Mouse (Mus musculus) testis, adult 2 months (tissue): Measurements from ENCODE around the gene Glra3. TPM values are rescaled to one million over a fixed set of nuclear protein-coding genes. Genes with fewer than 3 reads are reported as not detected.

Experiments
- H3K27ac ChIP-seq: fragments of 200-500 bp; 2 replicates; pipeline ENCODE4 v1.5.1; 2012; ENCODE audit warnings: low read depth, low read length; ENCODE audit not compliant: control insufficient read depth, insufficient read depth
- H3K27me3 ChIP-seq: fragments of 200-500 bp; 2 replicates; pipeline ENCODE4 v1.6.1; 2012; ENCODE audit warnings: mild to moderate bottlenecking, low read length, moderate library complexity; ENCODE audit not compliant: control insufficient read depth, insufficient read depth
- H3K36me3 ChIP-seq: fragments of 200-500 bp; 2 replicates; pipeline ENCODE4 v1.6.1; 2012; ENCODE audit warnings: mild to moderate bottlenecking, low read length; ENCODE audit not compliant: control insufficient read depth, insufficient read depth
- H3K4me1 ChIP-seq: fragments of 200-500 bp; 2 replicates; pipeline ENCODE4 v1.6.1; 2012; ENCODE audit warnings: low read length; ENCODE audit not compliant: control insufficient read depth, insufficient read depth
- H3K4me3 ChIP-seq: fragments of 200-500 bp; 2 replicates; pipeline ENCODE4 v1.5.1; 2012; ENCODE audit warnings: low read depth, mild to moderate bottlenecking, low read length, moderate library complexity, mixed read lengths; ENCODE audit not compliant: control insufficient read depth
- CTCF ChIP-seq: fragments of 200-500 bp; IDR thresholded peaks from 2 replicates; pipeline ENCODE4 v1.5.1; 2012; ENCODE audit warnings: low read depth, mild to moderate bottlenecking, inconsistent platforms, low read length, moderate library complexity; ENCODE audit not compliant: control insufficient read depth, insufficient read depth, insufficient replicate concordance
- POLR2A ChIP-seq: fragments of 200-500 bp; IDR thresholded peaks from 2 replicates; pipeline ENCODE4 v1.6.1; 2012; ENCODE audit warnings: low read depth, mild to moderate bottlenecking, inconsistent platforms, low read length, moderate library complexity; ENCODE audit not compliant: control insufficient read depth
- polyA plus RNA-seq: library from polyadenylated mRNA; depleted of rRNA; stranded (reverse); fragments of >200 nt; gene quantifications from 2 replicates; pipeline ENCODE4 v1.2.3, GENCODE M21; 2012

Glra3 gene
- polyA plus RNA-seq, 1 experiment, result 0.01 TPM

DNA sequence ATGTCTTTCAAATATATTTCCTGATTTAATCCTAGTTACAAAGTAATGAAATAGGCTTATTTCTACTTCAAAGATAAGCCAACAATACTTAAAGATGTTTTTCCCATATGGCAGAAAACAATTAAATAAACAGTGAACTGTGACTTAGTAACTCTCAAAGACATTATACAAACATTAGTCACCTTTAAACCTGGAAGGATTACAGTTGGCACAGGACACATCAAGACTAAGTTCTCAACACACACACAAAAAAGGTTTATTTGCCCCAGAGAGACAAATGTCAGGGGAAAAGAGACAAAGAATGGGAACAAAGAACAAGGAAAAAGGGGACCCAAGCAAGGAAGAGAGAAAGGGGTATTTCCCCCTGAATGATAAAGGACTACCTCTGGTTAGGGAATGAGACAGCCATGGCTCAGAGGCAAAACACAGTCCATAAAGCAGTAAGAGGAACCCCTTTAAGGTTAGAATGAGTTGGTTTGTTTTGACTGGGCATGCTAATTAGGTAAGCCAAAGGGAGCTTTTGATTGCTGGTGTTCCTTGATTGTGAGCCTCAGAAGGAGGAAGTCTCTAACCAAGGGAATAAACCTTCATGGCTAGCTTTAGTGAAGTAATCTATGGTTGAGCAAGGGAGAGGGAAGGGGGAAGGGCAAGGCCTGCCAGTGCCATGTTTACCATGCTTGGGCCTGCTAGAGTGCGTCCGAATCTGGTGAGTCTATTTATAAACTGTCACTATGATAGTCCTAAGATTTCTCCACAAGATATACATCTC is 130.4 kb downstream of the Glra3 start:
- Histone ChIP-seq H3K4me3 (no peak overlapping the region), H3K36me3 (no peaks in the 10 kb centered on the region), H3K4me1 (no peaks in the 10 kb centered on the region), H3K27me3 (no peaks in the 10 kb centered on the region), H3K27ac (no peak overlapping the region)
- TF ChIP-seq POLR2A, result no peak
- no peak for TF ChIP-seq CTCF

- TF ChIP-seq CTCF (no peak), POLR2A (no peak)
- Histone ChIP-seq H3K27ac (no peak overlapping the region), H3K4me3 (no peak overlapping the region), H3K36me3 (no peaks in the 10 kb centered on the region), H3K27me3 (no peaks in the 10 kb centered on the region), H3K4me1 (no peaks in the 10 kb centered on the region)
Observed at GRCm38 (mm10) chr8:56083654-56084053, 143.4 kb downstream of the Glra3 start.

GRCm38 (mm10) chr8:56094385-56094784 is 154.1 kb downstream of the Glra3 start:
- no peaks in the 10 kb centered on the region for H3K27me3 ChIP-seq
- no peaks in the 10 kb centered on the region for H3K4me1 ChIP-seq
- H3K27ac ChIP-seq, result no peak overlapping the region
- no peak for TF ChIP-seq POLR2A
- TF ChIP-seq CTCF, result no peak
- no peak overlapping the region for H3K4me3 ChIP-seq
- no peaks in the 10 kb centered on the region for H3K36me3 ChIP-seq

- H3K4me3 ChIP-seq, result no peak overlapping the region
- no peaks in the 10 kb centered on the region for H3K4me1 ChIP-seq
- H3K36me3 ChIP-seq, result no peaks in the 10 kb centered on the region
- no peak for TF ChIP-seq CTCF
- no peak for TF ChIP-seq POLR2A
- no peaks in the 10 kb centered on the region for H3K27me3 ChIP-seq
- no peak overlapping the region for H3K27ac ChIP-seq
Observed at GRCm38 (mm10) chr8:56110296-56110695, 170.0 kb downstream of the Glra3 start.

DNA sequence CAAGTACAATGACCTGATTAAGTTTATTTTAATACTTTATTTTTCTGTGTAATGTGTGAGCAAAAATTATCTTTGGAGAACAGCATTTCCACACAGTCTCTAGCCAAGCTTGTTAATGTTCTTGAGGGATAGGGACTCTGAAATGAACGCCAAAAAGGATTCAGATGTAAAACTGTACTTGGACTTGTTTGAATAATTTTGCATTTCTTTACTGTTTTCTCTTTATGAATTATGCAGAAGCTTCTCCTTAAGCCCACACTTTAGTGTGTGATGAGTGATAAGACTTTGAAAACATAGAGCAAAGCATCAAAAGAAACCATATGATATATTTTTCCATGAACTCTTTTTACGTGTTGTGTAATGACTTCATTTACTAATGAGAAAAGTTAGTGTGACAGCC is 189.1 kb downstream of the Glra3 start:
- Histone ChIP-seq H3K4me1 (no peaks in the 10 kb centered on the region), H3K36me3 (no peaks in the 10 kb centered on the region), H3K4me3 (no peak overlapping the region), H3K27ac (no peak overlapping the region), H3K27me3 (no peaks in the 10 kb centered on the region)
- TF ChIP-seq CTCF (no peak), POLR2A (no peak)

DNA sequence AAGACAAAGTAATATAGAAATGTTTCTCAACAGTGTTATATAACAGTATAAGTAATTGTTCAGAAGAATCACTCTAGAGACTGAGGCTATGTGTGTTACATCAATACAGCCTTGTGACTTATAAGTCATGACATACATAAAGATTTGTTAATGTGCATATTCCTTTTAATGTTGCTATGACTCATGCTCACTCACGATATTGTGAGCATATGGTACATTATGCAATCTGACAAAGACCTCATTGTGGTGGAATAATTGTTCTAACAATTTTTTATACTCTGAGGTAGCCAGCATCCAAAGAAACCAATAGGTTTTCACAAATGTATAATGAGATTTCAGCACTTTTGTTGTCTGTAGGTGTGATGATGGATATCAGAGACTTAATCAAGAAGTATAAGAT is 210.4 kb downstream of the Glra3 start:
- TF ChIP-seq CTCF, result no peak
- TF ChIP-seq POLR2A, result no peak
- no peaks in the 10 kb centered on the region for H3K36me3 ChIP-seq
- no peak overlapping the region for H3K4me3 ChIP-seq
- H3K27me3 ChIP-seq, result no peaks in the 10 kb centered on the region
- H3K27ac ChIP-seq, result no peak overlapping the region
- H3K4me1 ChIP-seq, result no peaks in the 10 kb centered on the region

DNA sequence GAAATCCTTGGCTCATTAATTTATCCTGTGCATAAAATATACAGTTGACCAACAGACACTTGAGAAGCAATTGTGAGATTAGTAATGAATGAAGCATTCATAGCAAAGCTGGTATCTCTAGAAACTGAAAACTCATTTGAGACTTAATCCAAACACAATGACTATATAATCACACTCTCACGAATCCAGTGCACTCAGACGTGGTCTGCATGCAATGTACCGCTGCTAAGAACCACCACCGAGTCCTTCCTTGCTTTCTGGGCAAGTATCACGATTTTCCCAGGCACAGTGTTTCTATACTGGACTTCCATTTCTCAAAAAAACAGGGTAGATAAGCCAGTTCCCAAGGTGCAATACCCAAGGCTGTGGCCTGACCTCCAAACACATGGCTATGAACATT is 211.3 kb downstream of the Glra3 start:
- no peaks in the 10 kb centered on the region for H3K4me1 ChIP-seq
- TF ChIP-seq POLR2A (no peak), CTCF (no peak)
- no peaks in the 10 kb centered on the region for H3K27me3 ChIP-seq
- no peak overlapping the region for H3K4me3 ChIP-seq
- no peaks in the 10 kb centered on the region for H3K36me3 ChIP-seq
- no peak overlapping the region for H3K27ac ChIP-seq
